Mouse (Mus musculus) embryonic fibroblast, embryonic 13.5 days (primary cell): ENCODE results near the gene Pphln1.

Experiments used
- CTCF ChIP-seq: IDR thresholded peaks from 2 replicates; pipeline ENCODE4 v1.5.1; 2011; ENCODE audit warnings: mild to moderate bottlenecking, control low read depth, low read length, moderate library complexity, borderline replicate concordance; ENCODE audit not compliant: insufficient read depth
- POLR2A ChIP-seq: IDR thresholded peaks from 2 replicates; pipeline ENCODE4 v1.6.1; 2011; ENCODE audit warnings: low read depth, mild to moderate bottlenecking, control low read depth, low read length, moderate library complexity

- TF ChIP-seq CTCF, result no peak
- TF ChIP-seq POLR2A, result no peak
Observed at GRCm38 (mm10) chr15:93485252-93485651, 87.1 kb downstream of the Pphln1 start.
